Mouse (Mus musculus) embryonic facial prominence, embryonic 14.5 days (tissue): ENCODE data around the gene Hectd3. TPM values are rescaled to one million over a fixed set of nuclear protein-coding genes. Genes with fewer than 3 reads are reported as not detected.

Source experiments
- ATAC-seq: fragments of 200-750 bp; cut with Nextera tagmentation; 2 replicates; pipeline ENCODE4 v1.8.0; 2017; ENCODE audit warnings: low read depth, moderate number of reproducible peaks, moderate TSS enrichment
- DNase-seq: peaks from one replicate; pipeline ENCODE4 v3.0.0-alpha.2; 2015; ENCODE audit warnings: low spot score
- H3K27ac ChIP-seq: fragments of 300-500 bp; sonication (generic); replicated peaks from 2 replicates; pipeline ENCODE4 v1.5.1; 2014; ENCODE audit warnings: low read depth, mild to moderate bottlenecking, low read length, moderate library complexity
- H3K27me3 ChIP-seq: fragments of 300-500 bp; sonication (generic); replicated peaks from 2 replicates; pipeline ENCODE4 v1.6.1; 2014; ENCODE audit warnings: low read length; ENCODE audit not compliant: control insufficient read depth, insufficient read depth
- H3K36me3 ChIP-seq: fragments of 300-500 bp; sonication (generic); 2 replicates; pipeline ENCODE4 v1.6.1; 2014; ENCODE audit warnings: low read length, mixed read lengths; ENCODE audit not compliant: control insufficient read depth, insufficient read depth
- H3K4me1 ChIP-seq: fragments of 300-500 bp; sonication (generic); 2 replicates; pipeline ENCODE4 v1.6.1; 2014; ENCODE audit warnings: antibody characterized with exemption, low read length; ENCODE audit not compliant: control insufficient read depth, insufficient read depth
- H3K4me2 ChIP-seq: fragments of 300-500 bp; sonication (generic); 2 replicates; pipeline ENCODE4 v1.6.1; 2014; ENCODE audit warnings: low read depth, mild to moderate bottlenecking, low read length, moderate library complexity, mixed read lengths
- H3K4me3 ChIP-seq: fragments of 300-500 bp; sonication (generic); 2 replicates; pipeline ENCODE4 v1.5.1; 2014; ENCODE audit warnings: low read depth, mild to moderate bottlenecking, low read length
- H3K9ac ChIP-seq: fragments of 300-500 bp; sonication (generic); 2 replicates; pipeline ENCODE4 v1.6.1; 2014; ENCODE audit warnings: low read depth, mild to moderate bottlenecking, low read length, moderate library complexity, mixed read lengths
- H3K9me3 ChIP-seq: fragments of 300-500 bp; sonication (generic); 2 replicates; pipeline ENCODE4 v1.6.1; 2016; ENCODE audit warnings: low read length; ENCODE audit not compliant: control insufficient read depth
- WGBS: fragments of 180-500 bp; shearing (Covaris S2); extraction: QIAGEN DNeasy Blood & Tissue Kit; methylation state at CpG from one replicate; pipeline ENCODE4 v1.1.7; 2014; 5-methylcytosine and 5-hydroxymethylcytosine counted together
- polyA plus RNA-seq: library from polyadenylated mRNA; unstranded; fragments of >200 nt; fragmentation: Nextera tagmentation; extraction: Ambion mirVana; gene quantifications from 2 replicates; pipeline ENCODE4 v1.2.1, GENCODE M21; 2014

Hectd3 gene
- polyA plus RNA-seq, 1 experiment from 2014 or later, result 9.1 TPM

- WGBS, result 10% methylated on average over 7 of the region's 7 CpGs
- Histone ChIP-seq H3K9ac (no peak overlapping the region), H3K9me3 (no peaks in the 10 kb centered on the region), H3K36me3 (peaks cover 10% of the 10 kb centered on the region), H3K4me3 (no peak overlapping the region), H3K4me1 (peaks cover 9% of the 10 kb centered on the region), H3K27ac (no peak overlapping the region), H3K4me2 (no peak overlapping the region), H3K27me3 (no peaks in the 10 kb centered on the region)
- DNase-seq (peak; percentile 74), ATAC-seq (no peak)
These were observed 3.8 kb upstream of the Hectd3 start for GRCm38 (mm10) chr4:116991366-116991765.

GRCm38 (mm10) chr4:116993672-116994621, 1.2 kb upstream of the Hectd3 start, which contains the start of gene Urod:
TSS of gene Urod (minus strand) at chr4:116994413.
- Histone ChIP-seq H3K9ac (peak within 1 kb of the TSS; percentile 77), H3K4me3 (peak within 1 kb of the TSS; percentile 92), H3K4me1 (peaks cover 9% of the 10 kb centered on the region), H3K36me3 (peaks cover 17% of the 10 kb centered on the region), H3K4me2 (peak within 1 kb of the TSS; percentile 98), H3K9me3 (no peaks in the 10 kb centered on the region), H3K27me3 (no peaks in the 10 kb centered on the region), H3K27ac (no peak within 1 kb of the TSS; the same call in 1 of the 2 replicates)
- 1% methylated on average over 38 of the region's 38 CpGs for WGBS
- DNase-seq (peak; percentile 98), ATAC-seq (peak; percentile 92)

- ATAC-seq (no peak), DNase-seq (peak; percentile 50)
- H3K36me3 ChIP-seq, result peaks cover 22% of the 10 kb centered on the region
- WGBS, result 1% methylated on average over 16 of the region's 16 CpGs
- peak overlapping the region; percentile 92 for H3K4me3 ChIP-seq
- H3K27me3 ChIP-seq, result no peaks in the 10 kb centered on the region
- no peaks in the 10 kb centered on the region for H3K9me3 ChIP-seq
- peak overlapping the region; percentile 77 for H3K9ac ChIP-seq
- H3K27ac ChIP-seq, result no peak overlapping the region; the same call in 1 of the 2 replicates
- peaks cover 9% of the 10 kb centered on the region for H3K4me1 ChIP-seq
- H3K4me2 ChIP-seq, result peak overlapping the region; percentile 98
These were observed 650 bp downstream of the Hectd3 start for GRCm38 (mm10) chr4:116995798-116996135.

- Histone ChIP-seq H3K9me3 (no peaks in the 10 kb centered on the region), H3K4me2 (no peak overlapping the region), H3K4me3 (no peak overlapping the region), H3K27me3 (no peaks in the 10 kb centered on the region), H3K27ac (no peak overlapping the region), H3K4me1 (peaks cover 4% of the 10 kb centered on the region), H3K9ac (no peak overlapping the region), H3K36me3 (peaks cover 46% of the 10 kb centered on the region)
- DNase-seq (no peak), ATAC-seq (no peak)
- whole genome bisulfite sequencing, result 82% methylated on average over 17 of the region's 17 CpGs
These were observed 4.5 kb downstream of the Hectd3 start for GRCm38 (mm10) chr4:116999513-117000154.

GRCm38 (mm10) chr4:117001957-117002356, 6.8 kb downstream of the Hectd3 start:
- H3K9ac ChIP-seq, result no peak overlapping the region
- H3K4me3 ChIP-seq, result no peak overlapping the region
- DNase-seq, result no peak
- peaks cover 47% of the 10 kb centered on the region for H3K36me3 ChIP-seq
- H3K27me3 ChIP-seq, result no peaks in the 10 kb centered on the region
- no peak for ATAC-seq
- no peak overlapping the region for H3K27ac ChIP-seq
- no peaks in the 10 kb centered on the region for H3K9me3 ChIP-seq
- WGBS, result 87% methylated on average over 16 of the region's 16 CpGs
- H3K4me2 ChIP-seq, result no peak overlapping the region
- H3K4me1 ChIP-seq, result no peaks in the 10 kb centered on the region

- no peak overlapping the region for H3K27ac ChIP-seq
- ATAC-seq (peak; percentile 71), DNase-seq (peak; percentile 79)
- no peaks in the 10 kb centered on the region for H3K27me3 ChIP-seq
- no peaks in the 10 kb centered on the region for H3K4me1 ChIP-seq
- peak overlapping the region; percentile 34 for H3K9ac ChIP-seq
- no peak overlapping the region for H3K4me3 ChIP-seq
- WGBS, result 53% methylated on average over 38 of the region's 38 CpGs
- no peaks in the 10 kb centered on the region for H3K9me3 ChIP-seq
- H3K36me3 ChIP-seq, result peaks cover 47% of the 10 kb centered on the region
- H3K4me2 ChIP-seq, result no peak overlapping the region
These were observed 7.7 kb downstream of the Hectd3 start for GRCm38 (mm10) chr4:117002543-117003521.

- no peaks in the 10 kb centered on the region for H3K4me1 ChIP-seq
- WGBS, result 75% methylated on average over 4 of the region's 4 CpGs
- H3K27me3 ChIP-seq, result no peaks in the 10 kb centered on the region
These were observed 9.5 kb downstream of the Hectd3 start for GRCm38 (mm10) chr4:117004649-117005048.

More at GRCm38 (mm10) chr4:117004649-117005048, 9.5 kb downstream of the Hectd3 start:
- no peak overlapping the region for H3K4me3 ChIP-seq
- ATAC-seq (no peak), DNase-seq (no peak)
- H3K9ac ChIP-seq, result no peak overlapping the region
- no peak overlapping the region for H3K27ac ChIP-seq
- H3K36me3 ChIP-seq, result peaks cover 34% of the 10 kb centered on the region
- no peak overlapping the region for H3K4me2 ChIP-seq
- no peaks in the 10 kb centered on the region for H3K9me3 ChIP-seq
